Mouse (Mus musculus) fat pad, adult 2 months (tissue): ENCODE data around the gene Cacna1f.

Experiments
- DNase-seq: peaks from one replicate; pipeline ENCODE4 v3.0.0-alpha.2; 2011; ENCODE audit warnings: low read depth, low spot score; ENCODE audit errors: extremely low read depth

Gene Cacna1f

DNA sequence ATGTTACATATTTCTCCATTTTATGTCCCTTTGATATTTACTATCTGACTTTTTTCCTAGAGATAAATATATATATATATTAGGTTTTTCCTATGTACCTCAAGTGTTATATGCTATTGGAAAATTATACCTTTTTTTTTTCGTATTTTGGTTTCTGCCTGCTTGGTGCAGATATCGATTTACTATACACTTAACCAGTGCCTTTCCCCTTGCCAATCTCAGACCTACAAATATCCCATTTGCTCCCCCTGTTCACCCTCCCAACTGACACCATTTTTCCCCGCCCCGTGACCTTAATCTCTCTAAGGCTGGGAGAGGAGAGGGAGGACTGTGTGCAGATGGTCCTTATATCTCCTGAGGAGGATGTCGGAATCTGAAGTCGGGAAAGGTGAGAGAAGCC is at the start of gene Cacna1f:
TSS of gene Cacna1f (plus strand) at position 301 of the 400 bp plus-strand sequence.
- DNase-seq = no peak

DNA sequence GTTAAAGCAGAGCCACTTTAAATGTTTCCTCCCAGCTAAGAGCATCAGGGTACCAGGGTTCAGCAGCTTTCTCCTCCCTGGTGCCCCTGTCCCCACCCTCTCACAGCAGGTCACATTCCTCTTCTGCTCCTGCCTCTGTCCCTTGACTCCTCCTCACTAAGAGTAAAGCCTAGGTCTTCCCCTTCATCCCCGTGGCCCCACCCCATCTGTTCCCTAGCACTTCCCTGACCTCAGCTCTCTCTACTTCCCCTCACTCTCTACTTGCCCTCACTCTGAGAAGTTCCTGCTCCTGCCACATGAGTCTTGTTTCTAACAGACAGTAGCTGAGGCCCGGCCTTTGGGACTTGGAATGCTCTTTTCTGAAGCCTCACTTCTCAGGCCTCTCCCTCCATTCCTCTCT is 43.8 kb upstream of the Cacna1f start:
- no peak for DNase-seq

DNA sequence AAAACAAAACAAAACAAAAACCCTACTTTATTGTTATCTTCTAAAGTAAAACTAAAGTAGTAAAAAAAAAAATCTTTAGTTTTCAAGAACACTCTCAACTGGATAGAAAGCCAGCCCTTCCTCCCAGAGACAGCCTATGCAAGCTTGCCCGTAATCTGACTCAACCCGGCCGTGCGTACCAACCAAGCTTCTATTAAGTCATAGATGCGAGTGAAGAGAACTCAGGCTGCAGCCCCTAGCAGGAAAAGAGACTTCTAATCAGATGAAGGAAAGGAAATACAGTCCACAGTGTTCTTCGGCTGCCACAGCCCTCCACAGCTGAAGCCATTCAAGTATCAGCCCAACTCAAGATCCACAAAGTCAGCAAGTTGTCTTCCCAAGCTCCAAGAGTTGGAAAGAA is 40.5 kb upstream of the Cacna1f start:
- DNase-seq = no peak

DNA sequence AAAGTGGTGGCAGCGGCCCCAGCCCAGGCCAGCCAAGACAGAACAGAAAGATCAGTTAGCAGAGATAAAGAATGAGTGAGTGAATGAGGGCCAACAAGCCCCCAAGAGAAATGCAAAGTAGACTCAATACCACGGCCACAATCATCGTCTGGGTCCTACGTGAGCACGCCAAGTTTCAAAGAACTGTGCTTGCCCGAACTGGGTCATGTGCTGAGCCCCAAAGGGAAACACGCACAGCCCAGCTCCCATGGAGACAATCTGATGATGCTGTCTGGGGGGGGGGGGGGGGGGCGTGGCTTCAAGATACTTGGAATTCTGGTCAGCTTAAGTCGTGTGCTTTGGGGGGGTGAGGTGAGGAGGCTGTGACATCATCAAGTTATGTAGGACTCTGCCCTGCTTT is 39.4 kb upstream of the Cacna1f start:
- DNase-seq = no peak

DNA sequence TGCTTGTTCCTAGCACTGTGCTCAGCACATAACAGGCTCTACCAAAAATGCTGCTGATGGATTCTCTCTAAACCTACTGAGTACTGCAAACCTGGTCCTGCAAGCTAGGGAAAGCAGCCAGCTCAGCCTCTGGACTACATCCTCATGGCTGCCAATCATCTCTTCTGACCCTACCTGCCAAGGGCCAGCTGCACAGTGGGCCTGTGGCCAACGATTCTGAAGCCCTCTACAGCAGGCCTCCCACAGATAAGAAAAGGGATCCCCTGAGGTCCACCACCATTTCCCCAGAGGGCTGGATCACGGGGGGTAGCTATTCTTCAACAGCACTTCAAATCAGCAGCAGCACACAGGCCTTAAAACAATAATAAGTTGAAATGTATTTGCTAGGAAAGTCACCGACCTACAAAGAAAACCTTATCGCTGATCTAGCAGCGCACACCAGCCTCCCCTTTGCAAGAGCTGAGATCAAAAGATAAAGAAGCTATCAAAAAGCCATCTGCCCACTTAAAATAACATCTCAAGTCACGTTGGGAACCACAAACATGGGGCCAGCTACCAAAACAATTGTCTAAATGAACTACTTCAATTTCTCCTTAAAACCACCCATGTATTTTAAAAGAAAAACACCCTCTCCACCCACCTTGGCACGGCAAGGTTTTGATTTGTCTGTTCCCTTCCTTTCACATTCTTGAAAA is 36.3 kb upstream of the Cacna1f start:
- DNase-seq = no peak

DNA sequence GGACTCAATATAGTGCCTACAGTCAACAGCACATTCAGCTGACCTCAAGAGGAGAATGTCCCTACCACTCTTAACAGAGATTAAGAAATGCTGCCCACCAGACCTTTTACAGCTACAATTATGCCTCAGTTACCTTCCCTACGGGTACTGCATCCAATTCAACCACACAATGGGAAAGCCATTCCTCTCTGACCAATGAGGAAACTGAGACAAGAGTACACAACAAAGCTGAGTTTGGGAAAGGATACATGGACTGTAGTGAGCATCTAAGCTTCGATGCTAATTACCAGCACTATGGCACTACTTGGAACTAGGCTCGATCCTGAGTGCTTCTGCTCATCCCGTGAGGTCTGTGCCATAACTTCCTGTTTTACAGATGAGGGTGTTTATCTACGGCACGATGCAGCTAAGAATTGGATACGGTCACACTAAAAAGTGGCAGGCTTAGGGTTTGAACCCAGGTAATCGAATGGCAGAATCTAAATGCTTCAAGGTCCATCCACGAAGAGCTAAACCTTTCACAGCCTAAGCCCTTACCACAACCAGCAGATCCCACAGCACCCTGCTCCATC is 35.2 kb upstream of the Cacna1f start:
- no peak for DNase-seq

DNA sequence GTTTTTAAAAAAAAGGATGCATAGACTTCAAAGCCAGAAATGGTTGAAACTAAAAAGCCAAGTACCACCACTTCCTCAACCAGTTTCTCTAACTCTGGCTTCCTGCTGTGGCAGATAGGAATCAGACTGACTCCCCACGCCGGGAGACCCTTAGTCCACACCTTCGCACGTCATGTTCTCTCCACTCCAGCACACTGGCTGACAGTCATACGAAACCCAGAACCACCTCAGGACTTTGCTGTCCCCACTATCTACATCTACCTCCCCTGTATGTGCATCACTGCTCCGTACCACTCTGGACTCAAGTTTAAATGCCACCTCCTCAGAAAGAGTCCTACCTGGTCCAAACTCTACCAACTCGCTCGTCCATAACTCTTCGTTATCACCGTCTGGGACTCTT is 34.4 kb upstream of the Cacna1f start:
- no peak for DNase-seq

DNA sequence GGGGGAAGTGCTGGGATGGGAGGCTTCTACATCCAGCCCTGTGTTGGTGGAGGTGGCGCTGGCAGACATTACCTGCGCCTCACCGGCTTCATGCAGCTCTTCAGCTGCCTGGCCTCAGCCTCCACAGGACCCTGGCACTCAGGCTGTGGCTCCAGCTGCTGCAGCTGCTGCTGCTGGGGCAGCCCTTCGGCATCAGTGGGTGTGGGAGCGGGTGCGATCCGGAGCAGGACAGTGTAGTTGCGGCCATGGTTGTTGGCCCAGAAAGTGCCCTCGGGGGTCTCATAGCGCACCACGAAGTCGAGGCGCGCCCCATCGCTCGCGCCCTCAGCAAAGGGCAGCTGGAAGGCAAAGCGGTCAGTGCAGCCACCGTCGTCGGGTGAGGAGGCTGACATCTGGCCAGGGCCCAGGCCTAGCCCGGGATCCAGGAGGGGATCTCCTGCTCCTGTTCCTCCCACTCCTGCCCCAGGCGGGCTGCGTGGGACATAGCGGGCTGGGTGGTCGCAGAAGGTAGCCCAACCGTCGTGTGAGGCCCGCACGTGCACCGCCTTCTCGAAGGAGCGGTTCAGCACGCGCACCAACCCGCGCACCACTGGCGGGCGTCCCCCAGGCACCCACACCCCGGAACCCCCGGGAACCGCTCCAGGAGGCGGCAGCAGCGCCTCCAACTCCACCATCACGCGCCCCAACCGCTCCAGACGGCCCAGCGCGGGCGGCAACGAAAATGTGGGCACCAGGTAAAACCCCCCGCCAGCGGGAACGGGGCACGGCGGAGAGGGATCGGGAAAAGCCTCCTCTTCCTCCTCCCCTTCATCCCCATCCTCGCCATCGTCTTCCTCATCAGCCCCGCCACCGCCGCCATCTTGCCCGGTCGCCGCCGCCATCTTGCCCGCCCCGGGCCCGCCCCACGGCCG is 33.5 kb upstream of the Cacna1f start, which contains the start of gene Foxp3:
TSS of gene Foxp3 (plus strand) at position 469 of the 911 bp plus-strand sequence.
- no peak for DNase-seq

DNA sequence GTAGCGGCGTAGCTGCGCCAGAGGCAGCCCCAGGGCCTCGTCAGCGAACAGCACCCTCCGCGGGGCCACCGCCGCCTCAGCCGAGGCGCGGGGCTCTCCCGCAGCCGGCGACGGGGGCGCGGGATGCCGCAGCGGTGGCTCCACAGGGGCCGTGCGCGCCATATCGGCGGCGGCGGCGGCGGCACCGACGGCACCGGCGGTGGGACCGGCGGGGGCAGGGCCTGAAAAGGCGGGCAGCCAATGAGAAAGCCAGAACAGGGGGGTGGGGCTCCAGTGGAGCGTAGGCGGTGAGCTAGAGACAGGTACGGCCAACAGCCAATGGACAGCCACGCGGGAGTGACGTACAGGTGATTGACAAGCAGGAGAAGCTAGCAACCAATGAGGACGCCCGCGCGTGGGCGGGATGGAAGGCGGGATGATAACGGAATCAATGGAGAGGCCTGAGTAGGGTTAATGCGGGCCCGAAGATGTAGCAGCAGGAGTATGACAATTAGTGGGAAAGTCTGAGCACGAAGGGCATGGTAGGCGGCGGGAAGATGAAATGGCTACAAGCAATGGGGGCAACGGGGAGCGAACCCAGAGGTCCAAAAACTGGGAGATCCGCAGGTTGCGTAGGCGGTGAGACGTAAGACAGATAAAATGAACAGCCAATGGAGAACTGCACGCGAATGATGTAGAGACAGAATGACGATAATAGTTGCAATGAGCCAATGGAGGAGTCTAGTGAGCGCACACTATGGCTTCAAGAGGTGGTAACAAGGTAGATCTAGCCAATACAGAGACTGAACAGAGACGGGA is 32.6 kb upstream of the Cacna1f start, which contains the start of gene Ppp1r3f:
TSS of gene Ppp1r3f (minus strand) at position 197 of the 798 bp plus-strand sequence.
- DNase-seq = peak; percentile 26

DNA sequence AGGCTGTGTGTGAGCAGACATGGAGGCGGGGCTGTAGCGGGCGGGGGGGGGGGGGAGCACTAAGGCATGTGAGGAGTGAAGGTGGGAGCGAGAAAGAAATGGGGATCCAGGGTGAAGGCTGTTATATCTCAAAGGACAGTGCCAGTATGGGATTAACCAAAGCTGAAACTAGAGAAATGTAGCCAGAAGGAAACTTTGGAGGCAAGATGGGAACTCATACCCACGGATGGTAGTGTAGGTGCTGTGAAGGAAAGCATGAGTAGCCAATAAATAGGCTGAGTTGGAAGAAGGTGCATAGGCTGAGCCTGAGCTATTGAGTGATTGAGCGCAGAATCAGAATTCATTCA is 32.0 kb upstream of the Cacna1f start:
- no peak for DNase-seq

DNA sequence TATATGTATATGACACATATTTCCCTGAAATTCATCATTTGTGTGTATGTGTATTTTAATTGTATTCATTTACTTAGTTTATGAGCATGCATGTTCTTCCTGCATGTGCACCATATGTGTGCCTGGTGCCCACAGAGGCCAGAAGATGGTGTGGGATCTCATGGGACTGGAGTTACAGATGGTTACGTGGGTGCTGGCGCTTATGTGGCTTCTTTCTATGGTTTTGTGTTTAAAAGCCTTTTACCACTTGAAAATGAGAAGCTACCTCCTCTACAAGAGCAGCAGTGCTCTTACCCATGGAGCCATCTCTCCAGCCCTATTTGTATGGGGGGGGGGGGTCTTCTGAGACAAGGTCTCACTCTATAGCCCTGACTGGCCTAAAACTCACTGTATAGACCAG is 25.7 kb upstream of the Cacna1f start:
- no peak for DNase-seq

DNA sequence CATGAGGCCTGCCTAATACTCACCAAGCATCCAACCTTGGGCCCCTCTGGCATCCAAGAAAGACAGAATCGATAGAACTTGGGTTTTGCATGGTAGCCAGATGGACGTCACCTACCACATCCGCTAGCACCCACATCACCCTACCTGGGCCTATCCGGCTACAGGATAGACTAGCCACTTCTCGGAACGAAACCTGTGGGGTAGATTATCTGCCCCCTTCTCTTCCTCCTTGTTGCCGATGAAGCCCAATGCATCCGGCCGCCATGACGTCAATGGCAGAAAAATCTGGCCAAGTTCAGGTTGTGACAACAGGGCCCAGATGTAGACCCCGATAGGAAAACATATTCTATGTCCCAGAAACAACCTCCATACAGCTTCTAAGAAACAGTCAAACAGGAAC is 23.0 kb upstream of the Cacna1f start:
- DNase-seq = no peak

DNA sequence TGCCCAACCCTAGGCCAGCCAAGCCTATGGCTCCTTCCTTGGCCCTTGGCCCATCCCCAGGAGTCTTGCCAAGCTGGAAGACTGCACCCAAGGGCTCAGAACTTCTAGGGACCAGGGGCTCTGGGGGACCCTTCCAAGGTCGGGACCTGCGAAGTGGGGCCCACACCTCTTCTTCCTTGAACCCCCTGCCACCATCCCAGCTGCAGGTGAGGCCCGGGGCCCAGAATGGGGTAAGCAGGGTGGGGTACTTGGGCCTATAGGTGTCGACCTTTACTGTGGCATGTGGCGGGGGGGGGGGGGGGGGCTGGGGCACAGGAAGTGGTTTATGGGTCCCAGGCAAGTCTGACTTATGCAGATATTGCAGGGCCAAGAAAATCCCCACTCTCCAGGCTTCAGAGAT is 20.5 kb upstream of the Cacna1f start:
- DNase-seq = no peak

DNA sequence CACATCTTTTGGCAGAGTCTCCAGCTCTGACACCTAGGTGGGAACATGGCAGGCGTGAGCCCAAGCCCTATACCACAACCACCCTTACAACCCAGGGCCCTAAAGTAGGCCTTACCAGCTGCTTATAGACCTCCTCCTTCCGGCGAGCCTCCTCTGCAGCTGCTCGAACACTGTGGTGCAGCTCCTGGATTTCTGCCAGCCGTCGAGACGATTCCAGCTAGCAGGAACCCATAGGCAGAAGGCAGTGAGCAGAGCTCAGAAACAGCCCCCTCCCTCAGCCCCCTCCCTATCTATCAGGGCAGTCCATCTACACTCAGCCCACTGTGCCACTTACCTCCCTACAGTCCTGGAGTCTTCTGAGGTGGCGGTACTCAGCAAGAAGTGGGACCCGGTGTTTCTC is 11.5 kb upstream of the Cacna1f start:
- DNase-seq = no peak

DNA sequence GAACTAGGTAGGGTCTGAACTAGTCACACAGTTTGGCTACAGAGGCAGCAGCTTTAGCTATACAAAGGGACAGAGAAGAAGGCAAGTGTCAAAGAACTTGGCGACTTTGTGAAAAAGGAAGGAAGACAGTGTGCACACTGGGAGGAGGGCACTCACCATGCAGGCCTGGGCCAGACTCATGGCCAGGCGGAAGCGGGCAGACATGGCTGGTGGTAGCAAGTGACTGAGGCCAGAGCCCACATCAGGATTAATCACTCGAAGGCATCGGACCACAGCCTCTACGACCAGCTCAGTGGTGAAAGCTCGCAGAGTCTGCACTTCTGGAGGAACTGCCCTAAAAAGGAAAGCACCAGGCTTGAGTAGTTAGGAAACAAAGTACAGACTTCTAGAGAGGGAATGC is 2.9 kb upstream of the Cacna1f start:
- no peak for DNase-seq

DNA sequence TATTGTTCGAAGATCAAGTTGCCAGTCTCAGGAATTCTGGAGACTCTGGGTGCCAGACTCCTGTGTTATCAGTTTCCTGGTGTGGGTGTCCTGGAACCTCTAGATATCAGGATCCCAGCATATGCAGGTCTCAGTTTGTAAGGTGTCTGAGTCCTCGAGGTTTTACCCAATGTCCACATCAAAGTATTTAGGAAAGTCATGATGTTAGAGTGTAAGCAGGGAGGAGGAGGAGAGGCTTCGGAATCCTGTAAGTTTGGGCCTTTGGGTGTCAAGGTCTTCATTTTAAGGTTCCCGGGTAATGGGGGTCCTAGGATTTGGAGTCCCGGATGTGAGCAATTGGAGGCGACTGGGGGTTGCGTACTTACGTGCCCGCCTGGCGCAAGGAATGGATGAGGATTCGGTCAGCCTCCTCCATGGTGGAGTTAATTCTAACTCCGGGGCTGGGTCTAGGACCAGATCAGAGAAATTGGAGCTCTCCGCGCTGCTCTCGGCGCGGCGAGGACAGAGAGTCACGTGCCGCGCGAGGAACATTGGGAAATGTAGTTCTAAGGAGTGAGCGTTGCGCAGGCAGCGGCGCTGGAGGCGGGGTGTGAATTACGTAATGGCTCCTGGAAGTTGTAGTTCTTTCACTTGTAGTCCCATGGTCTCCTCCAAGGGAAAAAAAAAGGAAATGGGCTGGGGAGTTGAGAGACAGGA is 1.9 kb upstream of the Cacna1f start, which contains the start of gene Ccdc22:
TSS of gene Ccdc22 (minus strand) at position 639 of the 696 bp plus-strand sequence.
- no peak for DNase-seq

DNA sequence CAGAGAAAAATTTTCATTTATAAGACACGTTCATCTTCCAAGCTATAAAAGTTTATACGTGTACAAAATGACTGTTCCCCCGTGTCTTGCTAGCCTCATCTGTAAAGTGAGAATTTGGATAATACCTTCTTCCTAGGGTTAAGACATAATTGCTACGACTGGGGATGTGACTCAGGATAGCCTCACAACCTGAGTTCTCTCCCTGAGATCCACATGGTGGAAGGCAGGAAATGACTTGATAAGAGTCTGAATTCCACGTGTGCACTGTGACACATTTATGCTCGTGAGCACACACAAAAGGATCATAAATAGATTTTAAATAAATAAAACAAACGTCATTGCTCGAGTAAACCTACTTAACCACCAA is 1.3 kb upstream of the Cacna1f start:
- no peak for DNase-seq

DNA sequence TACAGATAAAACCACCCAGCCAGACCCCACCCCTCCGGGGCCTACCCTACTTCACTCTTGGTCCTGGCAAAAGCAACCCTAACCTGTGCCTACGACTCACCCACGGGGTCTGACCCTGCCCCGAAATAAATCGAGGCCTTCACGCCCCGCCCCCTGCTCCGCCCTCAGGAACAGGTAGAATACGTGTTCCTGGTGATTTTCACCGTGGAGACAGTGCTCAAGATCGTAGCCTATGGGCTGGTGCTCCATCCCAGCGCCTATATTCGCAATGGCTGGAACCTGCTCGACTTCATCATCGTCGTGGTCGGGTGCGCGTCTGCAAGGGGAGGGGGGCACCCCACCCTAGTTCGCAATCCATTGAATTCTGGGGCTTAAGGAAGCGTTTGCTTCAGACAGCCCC is 3.2 kb downstream of the Cacna1f start:
- no peak for DNase-seq

DNA sequence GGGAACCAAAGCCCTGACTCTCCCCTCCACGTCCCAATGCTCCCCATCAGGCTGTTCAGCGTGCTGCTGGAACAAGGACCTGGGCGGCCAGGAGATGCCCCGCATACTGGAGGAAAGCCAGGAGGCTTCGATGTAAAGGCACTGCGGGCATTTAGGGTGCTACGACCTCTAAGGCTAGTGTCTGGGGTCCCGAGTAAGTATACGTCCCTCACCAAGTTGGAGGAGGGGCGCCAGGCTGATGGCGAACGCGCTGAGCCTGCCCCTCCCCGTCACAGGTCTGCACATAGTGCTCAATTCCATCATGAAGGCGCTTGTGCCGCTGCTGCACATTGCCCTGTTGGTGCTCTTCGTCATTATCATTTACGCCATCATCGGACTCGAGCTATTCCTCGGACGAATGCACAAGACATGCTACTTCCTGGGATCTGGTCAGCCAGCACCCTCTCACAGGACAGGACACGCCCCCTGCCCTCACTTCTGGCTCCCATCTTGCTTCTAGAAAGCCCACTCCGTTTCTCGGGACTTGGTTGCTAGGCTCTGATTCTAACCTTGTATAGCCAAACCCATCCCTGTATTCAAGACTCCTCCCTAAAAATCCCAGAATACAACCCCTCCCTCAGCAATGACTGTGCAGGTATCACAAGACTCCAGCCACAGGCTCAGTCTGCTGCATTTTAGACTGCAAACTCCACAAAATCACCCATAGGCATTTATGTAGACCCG is 3.8 kb downstream of the Cacna1f start:
- DNase-seq = no peak
